Mouse (Mus musculus) spleen, adult 2 months (tissue): ENCODE measurements at regions not wholly inside any gene's neighbourhood (a gene's known extent, or its start where the extent isn't known, plus 50 kb on each side); places are given as distances from the start of the nearest gene placed in this dataset.

ENCODE experiments used
- CTCF ChIP-seq: fragments of 200-500 bp; IDR thresholded peaks from 2 replicates; pipeline ENCODE4 v1.5.1; 2011; ENCODE audit warnings: mild to moderate bottlenecking, inconsistent platforms; ENCODE audit not compliant: insufficient read depth, insufficient read length, insufficient replicate concordance; ENCODE audit errors: extremely low read depth
- POLR2A ChIP-seq: fragments of 200-500 bp; IDR thresholded peaks from 2 replicates; pipeline ENCODE4 v1.6.1; 2011; ENCODE audit warnings: low read depth, low read length, inconsistent platforms

DNA sequence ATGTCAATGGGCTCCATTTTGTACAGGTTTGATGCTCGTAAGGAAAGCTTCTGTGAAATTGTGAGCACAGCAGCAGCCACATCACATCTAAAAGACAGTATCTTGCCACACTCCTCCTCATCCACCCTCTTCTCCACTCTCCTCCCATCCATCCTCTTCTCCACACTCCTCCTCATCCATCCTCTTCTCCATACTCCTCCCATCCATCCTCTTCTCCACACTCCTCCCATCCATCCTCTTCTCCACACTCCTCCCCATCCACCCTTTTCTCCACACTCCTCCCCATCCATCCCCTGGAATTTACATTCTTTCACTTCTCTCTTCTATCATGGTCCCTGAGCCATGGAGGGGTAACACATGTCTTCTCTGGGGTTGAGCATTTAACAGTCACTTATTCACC, 116.7 kb upstream of the Dnajc1 start:
- no peak for TF ChIP-seq POLR2A
- TF ChIP-seq CTCF = no peak
